Comparison of ENCODE assay signal across 20 mouse cellular contexts in genomic region chr15:80910790-80911531, GRCm38 (mm10). TPM values are rescaled to one million over a fixed set of nuclear protein-coding genes. Genes with fewer than 3 reads are reported as not detected.
DNase-seq lines count a peak whose midpoint lies in the region; ATAC-seq and TF ChIP-seq lines count a peak whose summit lies in the region.
"Had no signal": no experiment of that assay in that cellular context is flagged by ENCODE, and none has a peak within 500 bp of the region (broad histone marks: within the 10 kb centered on the region; RNA-seq: fewer than 3 reads in every experiment).

No protein-coding gene starts in this region.

- no peak for TF ChIP-seq POLR2A in small intestine, adult 2 months (IDR thresholded peaks at IDR 0.05; ENCODE audit: low read depth, low read length)

- H3K27ac ChIP-seq in heart, embryonic 11.5 days (ENCODE audit: low read depth, low read length) = no peak overlapping the region
- H3K27ac ChIP-seq in liver, embryonic 13.5 days = peak overlapping the region; percentile 92
- peak overlapping the region; percentile 60; the same call in 1 of the 2 replicates for H3K27ac ChIP-seq in small intestine, adult 2 months (ENCODE audit: insufficient read depth, low read depth, low read length)
- no peak overlapping the region for H3K27ac ChIP-seq in hindbrain, embryonic 16.5 days (ENCODE audit: low read depth, low read length)
- H3K27ac ChIP-seq: forebrain, embryonic 13.5 days; heart, adult 2 months; kidney, embryonic 15.5 days; layer of hippocampus, adult 2 months; left cerebral cortex, adult 2 months; lung, embryonic 15.5 days; midbrain, embryonic 10.5 days; neural tube, embryonic 15.5 days had no signal

- H3K36me3 ChIP-seq in heart, embryonic 11.5 days (ENCODE audit: control insufficient read depth, insufficient read depth, low read length) = peaks cover 32% of the 10 kb centered on the region
- H3K36me3 ChIP-seq in liver, embryonic 13.5 days = peaks cover 80% of the 10 kb centered on the region
- peaks cover 38% of the 10 kb centered on the region for H3K36me3 ChIP-seq in small intestine, adult 2 months (ENCODE audit: control insufficient read depth, insufficient read depth, low read length)
- peaks cover 24% of the 10 kb centered on the region for H3K36me3 ChIP-seq in hindbrain, embryonic 16.5 days (ENCODE audit: control insufficient read depth, insufficient read depth, low read length)

- peak; percentile 31 for DNase-seq in heart, adult 11 months
- peak; percentile 71 for DNase-seq in liver, embryonic 13.5 days
- DNase-seq in urinary bladder, postnatal 36 days (ENCODE audit: low spot score in 2 of 2) = no peak
- DNase-seq in right cerebral cortex, adult 2 months (ENCODE audit: low spot score in 2 of 2) = no peak
- DNase-seq: cerebellum, adult 8-10 months; heart, adult 2 months; heart, postnatal 14 days had no signal

- no peaks in the 10 kb centered on the region for H3K27me3 ChIP-seq in heart, embryonic 11.5 days (ENCODE audit: control insufficient read depth, insufficient read depth, low read length)
- H3K27me3 ChIP-seq in liver, embryonic 13.5 days = no peaks in the 10 kb centered on the region
- no peaks in the 10 kb centered on the region for H3K27me3 ChIP-seq in small intestine, adult 2 months (ENCODE audit: control insufficient read depth, insufficient read depth, low read length)
- H3K27me3 ChIP-seq in hindbrain, embryonic 16.5 days (replicated peaks; ENCODE audit: control insufficient read depth, insufficient read depth, low read length) = no peaks in the 10 kb centered on the region
- H3K27me3 ChIP-seq: CH12.LX; forebrain, embryonic 13.5 days; kidney, embryonic 15.5 days; lung, embryonic 15.5 days; neural tube, embryonic 15.5 days; Patski had no signal

- H3K9ac ChIP-seq in heart, embryonic 11.5 days (ENCODE audit: low read depth, low read length) = no peak overlapping the region
- H3K9ac ChIP-seq in liver, embryonic 13.5 days = peak overlapping the region; percentile 60
- H3K9ac ChIP-seq in hindbrain, embryonic 16.5 days (ENCODE audit: low read depth, low read length) = no peak overlapping the region
- H3K9ac ChIP-seq: forebrain, embryonic 13.5 days; kidney, embryonic 15.5 days; lung, embryonic 15.5 days; neural tube, embryonic 15.5 days had no signal

- WGBS in heart, embryonic 11.5 days (ENCODE audit: insufficient replicate concordance) = 72% methylated on average over 4 of the region's 4 CpGs
- WGBS in liver, embryonic 13.5 days (ENCODE audit: insufficient replicate concordance) = 26% methylated on average over 4 of the region's 4 CpGs
- WGBS in small intestine, adult 2 months = 68% methylated on average over 4 of the region's 4 CpGs
- WGBS in hindbrain, embryonic 16.5 days = 91% methylated on average over 4 of the region's 4 CpGs

- H3K9me3 ChIP-seq in heart, embryonic 11.5 days (replicated peaks; ENCODE audit: control insufficient read depth, low read length) = no peaks in the 10 kb centered on the region
- no peaks in the 10 kb centered on the region for H3K9me3 ChIP-seq in liver, embryonic 13.5 days (replicated peaks)
- no peaks in the 10 kb centered on the region for H3K9me3 ChIP-seq in hindbrain, embryonic 16.5 days (ENCODE audit: control insufficient read depth, low read length)
- H3K9me3 ChIP-seq: forebrain, embryonic 13.5 days; kidney, embryonic 15.5 days; lung, embryonic 15.5 days; midbrain, embryonic 10.5 days; neural tube, embryonic 15.5 days had no signal

- H3K4me3 ChIP-seq in heart, embryonic 11.5 days (ENCODE audit: low read depth, low read length) = no peak overlapping the region
- H3K4me3 ChIP-seq in liver, embryonic 13.5 days (replicated peaks) = peak overlapping the region; percentile 12
- no peak overlapping the region for H3K4me3 ChIP-seq in small intestine, adult 2 months (ENCODE audit: low read depth, low read length)
- H3K4me3 ChIP-seq in hindbrain, embryonic 16.5 days (ENCODE audit: low read length) = no peak overlapping the region
- H3K4me3 ChIP-seq: forebrain, embryonic 13.5 days; heart, adult 2 months; kidney, embryonic 15.5 days; layer of hippocampus, adult 2 months; left cerebral cortex, adult 2 months; lung, embryonic 15.5 days; midbrain, embryonic 10.5 days; neural tube, embryonic 15.5 days had no signal

- no peak for ATAC-seq in heart, embryonic 11.5 days (replicated peaks; ENCODE audit: insufficient number of reproducible peaks, low FRiP score, low TSS enrichment)
- peak; percentile 92 for ATAC-seq in erythroblast, adult 5-6 weeks (replicated peaks; ENCODE audit: low FRiP score, poor library complexity, severe bottlenecking)
- ATAC-seq in liver, embryonic 13.5 days (ENCODE audit: low read depth) = peak; percentile 99
- no peak for ATAC-seq in hindbrain, embryonic 16.5 days
- ATAC-seq: forebrain, embryonic 13.5 days; Patski had no signal

- no peaks in the 10 kb centered on the region; the same call in 1 of the 2 replicates for H3K4me1 ChIP-seq in heart, embryonic 11.5 days (ENCODE audit: control insufficient read depth, insufficient read depth, low read length)
- peaks cover 45% of the 10 kb centered on the region for H3K4me1 ChIP-seq in liver, embryonic 13.5 days (replicated peaks)
- H3K4me1 ChIP-seq in small intestine, adult 2 months (ENCODE audit: control insufficient read depth, insufficient read depth, insufficient read length, low read length) = peaks cover 6% of the 10 kb centered on the region; the same call in 1 of the 2 replicates
- no peaks in the 10 kb centered on the region for H3K4me1 ChIP-seq in hindbrain, embryonic 16.5 days (ENCODE audit: control insufficient read depth, insufficient read depth, low read depth, low read length)
- H3K4me1 ChIP-seq: forebrain, embryonic 13.5 days; kidney, embryonic 15.5 days; lung, embryonic 15.5 days; midbrain, embryonic 10.5 days; neural tube, embryonic 15.5 days had no signal

- TF ChIP-seq CTCF in small intestine, adult 2 months (IDR thresholded peaks at IDR 0.05; ENCODE audit: extremely low read depth, insufficient read length, insufficient replicate concordance, low read depth, low read length) = no peak

- H3K4me2 ChIP-seq in heart, embryonic 11.5 days = no peak overlapping the region
- peak overlapping the region; percentile 59 for H3K4me2 ChIP-seq in liver, embryonic 13.5 days
- H3K4me2 ChIP-seq in hindbrain, embryonic 16.5 days (ENCODE audit: low read length) = no peak overlapping the region
- H3K4me2 ChIP-seq: forebrain, embryonic 13.5 days; kidney, embryonic 15.5 days; lung, embryonic 15.5 days; neural tube, embryonic 15.5 days had no signal

RNA-seq across cellular contexts. Expression of gene Adsl, which starts 37.3 kb away (rescaled TPM):
- 168 and 169 TPM in 2 replicates for polyA plus RNA-seq in heart, embryonic 11.5 days (2014; fragmentation: Nextera tagmentation; extraction: Ambion mirVana)
- total RNA-seq in erythroblast, adult 5-6 weeks (2015; ENCODE audit: low replicate concordance) = 9.6 and 13.2 TPM in 2 replicates
- 20.2 and 29.2 TPM in 2 replicates for total RNA-seq in erythroblast, adult 5-6 weeks (2017; ENCODE audit: low replicate concordance)
- 131 and 134 TPM in 2 replicates for polyA plus RNA-seq in liver, embryonic 13.5 days (2015; fragmentation: Nextera tagmentation; extraction: Ambion mirVana)
- polyA plus RNA-seq in small intestine, adult 2 months (2012; rRNA removed) = 17.7 and 24.3 TPM in 2 replicates
- polyA plus RNA-seq in hindbrain, embryonic 16.5 days (2015; fragmentation: Nextera tagmentation; extraction: Ambion mirVana) = 116 TPM in 2 replicates

Comparison
In these comparisons a context has a peak if more than half of its experiments do, and no peak if none do; other contexts are left out.
1. DNase-seq: peak in heart, adult 11 months (single experiment) and liver, embryonic 13.5 days (single experiment); none in urinary bladder, postnatal 36 days (0 of 2) and right cerebral cortex, adult 2 months (0 of 2).
2. ATAC-seq: peak in erythroblast, adult 5-6 weeks (single experiment) and liver, embryonic 13.5 days (single experiment); none in heart, embryonic 11.5 days (single experiment) and hindbrain, embryonic 16.5 days (single experiment).
3. H3K27ac ChIP-seq: peak in liver, embryonic 13.5 days (single experiment) and small intestine, adult 2 months (single experiment); none in heart, embryonic 11.5 days (single experiment) and hindbrain, embryonic 16.5 days (single experiment).